Mouse (Mus musculus) E14TG2a.4 (cell line): ENCODE results near the gene Hist1h4d.

Experiments used
- CTCF ChIP-seq: conservative IDR thresholded peaks from 2 replicates; pipeline ENCODE4 v1.5.1; 2014; ENCODE audit warnings: low read length
- POU5F1 ChIP-seq: IDR thresholded peaks from 2 replicates; pipeline ENCODE4 v1.6.1; 2014; ENCODE audit warnings: low read length, borderline replicate concordance

DNA sequence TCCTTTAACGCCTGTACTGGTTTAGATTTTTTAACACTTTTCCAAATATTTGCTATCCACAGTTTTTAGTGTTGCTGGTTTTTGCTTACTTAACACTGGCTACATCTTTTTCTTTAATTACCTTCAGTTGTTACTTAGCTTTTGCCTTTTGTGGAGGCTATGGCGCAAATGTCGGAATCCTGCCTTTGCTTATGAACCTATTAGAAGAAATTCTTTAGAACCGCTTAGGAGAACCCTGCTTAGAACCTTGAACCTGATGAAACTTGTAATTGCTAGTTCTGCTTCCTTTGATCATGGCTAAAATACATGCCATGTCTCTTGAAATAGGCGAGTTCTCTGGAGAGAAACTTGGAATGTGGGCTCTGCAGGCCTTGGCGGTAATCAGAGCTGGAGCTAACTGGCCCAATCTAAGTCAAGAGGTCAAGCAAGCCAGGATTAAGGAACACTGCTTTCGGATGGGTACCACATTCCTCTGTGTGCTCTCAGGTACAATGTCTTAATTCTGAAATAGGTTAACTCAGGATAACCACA is 5.0 kb upstream of the Hist1h4d start:
- TF ChIP-seq CTCF (no peak), POU5F1 (no peak)
